Mouse (Mus musculus): ENCODE measurements around the gene Pom121l2.

Pom121l2 gene

GRCm38 (mm10) chr13:21993957-21994738, 13.2 kb downstream of the Pom121l2 start:
- peak in 1 of 2 experiments; percentile 73 for DNase-seq (ENCODE audit: inconsistent age in 2 of 2, low spot score in 1 of 2)

GRCm38 (mm10) chr13:21994896-21995295, 13.9 kb downstream of the Pom121l2 start:
- no peak for DNase-seq (ENCODE audit: inconsistent age in 2 of 2, low spot score in 1 of 2)

DNA sequence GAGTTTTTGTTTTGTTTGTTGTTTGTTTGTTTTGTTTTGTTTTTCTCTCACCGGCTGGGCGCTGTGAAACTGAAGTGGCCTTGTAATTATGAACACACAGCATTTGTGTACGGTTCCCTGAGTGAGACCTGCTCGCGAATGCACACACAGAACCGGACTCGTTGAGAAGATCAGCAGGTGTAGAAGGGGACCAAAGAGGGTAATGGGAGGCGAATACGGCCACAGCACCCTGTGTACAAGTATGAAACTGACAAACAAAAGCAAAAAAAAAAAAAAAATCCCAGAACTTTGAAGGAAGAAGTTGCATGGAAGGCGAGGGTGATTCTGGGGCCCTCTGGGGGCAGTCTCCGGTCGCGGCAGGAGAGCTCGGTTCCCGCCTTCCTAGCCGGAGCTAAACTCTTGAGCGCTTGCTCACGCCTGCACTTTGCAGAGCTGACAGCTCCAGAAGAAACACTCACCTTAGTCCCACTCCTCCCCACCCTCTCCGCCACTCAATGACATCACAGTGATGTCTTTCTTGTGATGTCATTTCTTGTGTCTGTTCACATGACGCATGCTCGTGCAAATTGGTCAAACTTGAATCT, 14.4 kb downstream of the Pom121l2 start:
- peak in 1 of 2 experiments; percentile 64 for DNase-seq (ENCODE audit: inconsistent age in 2 of 2, low spot score in 1 of 2)

DNA sequence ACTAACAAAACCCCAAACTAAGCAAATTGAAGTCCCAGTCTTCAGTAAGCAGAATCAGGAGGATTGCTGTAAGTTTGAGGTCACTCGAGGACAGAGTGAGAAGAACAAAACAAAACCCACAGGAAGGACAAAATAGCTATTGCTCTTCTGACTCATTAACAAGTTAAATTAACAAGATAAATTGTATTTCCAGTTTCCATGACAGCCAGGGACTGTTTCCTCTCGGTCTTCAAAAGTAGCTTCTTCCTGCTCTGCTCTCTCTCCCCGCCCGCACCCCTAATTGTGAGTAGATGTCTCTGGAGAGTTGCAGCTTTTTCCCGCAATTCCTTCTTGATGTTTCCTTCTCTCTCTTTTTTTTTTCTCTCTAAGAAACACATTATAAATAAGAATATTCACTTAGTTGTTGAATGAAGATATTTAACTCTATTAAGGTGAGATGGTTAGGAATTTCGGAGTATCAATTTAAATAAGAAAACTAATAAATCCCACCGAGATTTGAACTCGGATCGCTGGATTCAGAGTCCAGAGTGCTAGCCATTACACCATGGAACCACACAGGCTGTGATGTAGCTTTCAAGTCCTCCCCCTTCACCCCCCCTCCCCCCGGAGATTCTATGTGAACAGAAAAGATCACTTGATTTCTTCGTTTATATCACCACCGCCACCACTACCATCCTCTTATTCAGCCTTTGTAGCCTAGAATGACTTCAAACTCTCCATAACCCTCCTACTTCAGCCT, 15.3 kb downstream of the Pom121l2 start:
- DNase-seq (ENCODE audit: inconsistent age in 2 of 2, low spot score in 1 of 2) = peak in 1 of 2 experiments; percentile 49

DNA sequence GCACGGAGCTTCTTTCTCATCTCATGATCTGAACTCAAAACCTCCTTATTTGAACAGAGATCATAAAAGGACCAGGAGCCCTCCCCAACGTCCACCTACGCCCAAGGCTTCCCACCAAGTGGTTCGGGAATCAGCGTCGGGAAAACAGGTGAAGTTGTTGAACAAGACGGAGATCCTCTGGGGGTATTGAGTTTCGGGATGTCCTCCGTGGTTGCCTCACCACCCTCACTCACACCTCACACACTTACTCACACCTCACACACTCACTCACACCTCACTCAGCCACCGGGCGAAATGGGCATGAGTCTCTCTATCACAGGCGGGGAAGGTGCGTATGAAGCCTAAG, 15.8 kb downstream of the Pom121l2 start:
- no peak for DNase-seq (ENCODE audit: inconsistent age in 2 of 2, low spot score in 1 of 2)

- no peak for DNase-seq (ENCODE audit: inconsistent age in 2 of 2, low spot score in 1 of 2)
These were observed 16.3 kb downstream of the Pom121l2 start for GRCm38 (mm10) chr13:21997201-21997820.

- DNase-seq (ENCODE audit: inconsistent age in 2 of 2, low spot score in 1 of 2) = no peak
These were observed 16.8 kb downstream of the Pom121l2 start for GRCm38 (mm10) chr13:21997821-21998220.

- no peak for DNase-seq (ENCODE audit: inconsistent age in 2 of 2, low spot score in 1 of 2)
These were observed 17.4 kb downstream of the Pom121l2 start for GRCm38 (mm10) chr13:21998412-21998811.

GRCm38 (mm10) chr13:21999147-21999546, 18.2 kb downstream of the Pom121l2 start:
- no peak for DNase-seq (ENCODE audit: inconsistent age in 2 of 2, low spot score in 1 of 2)

DNA sequence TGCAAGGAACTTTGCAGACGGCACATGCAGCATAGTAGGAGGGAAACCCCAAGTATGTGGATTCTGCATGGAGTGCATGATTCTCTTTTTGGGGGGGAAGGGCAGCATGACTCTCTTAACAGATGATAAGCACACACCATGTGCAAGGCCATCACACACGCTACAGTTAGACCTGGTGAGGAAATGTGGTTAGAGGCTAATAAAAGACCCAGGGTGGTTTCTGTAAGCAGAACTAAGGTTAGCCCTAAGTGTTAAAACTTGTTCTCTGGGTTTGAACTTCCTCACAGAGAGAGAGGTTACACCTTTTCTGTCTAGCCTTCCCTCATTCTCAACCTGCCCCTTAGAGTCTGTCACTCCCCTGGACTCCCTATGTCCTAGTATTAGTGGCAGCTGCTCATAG, 20.4 kb downstream of the Pom121l2 start:
- DNase-seq (ENCODE audit: inconsistent age in 2 of 2, low spot score in 1 of 2) = no peak

DNA sequence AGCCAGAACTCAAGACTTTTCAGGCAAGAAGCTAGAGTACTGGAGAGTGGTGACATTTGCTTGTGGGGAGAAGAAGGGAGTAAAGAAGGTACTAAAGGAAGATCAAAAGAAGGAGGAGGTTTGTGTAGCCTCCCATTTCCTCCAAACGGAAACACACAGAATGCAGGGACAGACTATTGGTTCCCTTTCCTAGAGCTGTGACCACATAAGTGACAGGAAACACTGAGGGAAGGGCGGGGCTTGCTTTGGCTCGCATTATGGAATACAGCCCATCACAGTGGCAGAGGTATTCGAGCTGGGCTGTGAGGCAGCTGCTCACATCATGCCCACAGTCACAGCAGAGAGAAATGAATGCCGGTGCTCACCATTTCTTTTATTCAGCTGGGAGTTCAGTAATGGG, 20.8 kb downstream of the Pom121l2 start:
- DNase-seq (ENCODE audit: inconsistent age in 2 of 2, low spot score in 1 of 2) = no peak

DNA sequence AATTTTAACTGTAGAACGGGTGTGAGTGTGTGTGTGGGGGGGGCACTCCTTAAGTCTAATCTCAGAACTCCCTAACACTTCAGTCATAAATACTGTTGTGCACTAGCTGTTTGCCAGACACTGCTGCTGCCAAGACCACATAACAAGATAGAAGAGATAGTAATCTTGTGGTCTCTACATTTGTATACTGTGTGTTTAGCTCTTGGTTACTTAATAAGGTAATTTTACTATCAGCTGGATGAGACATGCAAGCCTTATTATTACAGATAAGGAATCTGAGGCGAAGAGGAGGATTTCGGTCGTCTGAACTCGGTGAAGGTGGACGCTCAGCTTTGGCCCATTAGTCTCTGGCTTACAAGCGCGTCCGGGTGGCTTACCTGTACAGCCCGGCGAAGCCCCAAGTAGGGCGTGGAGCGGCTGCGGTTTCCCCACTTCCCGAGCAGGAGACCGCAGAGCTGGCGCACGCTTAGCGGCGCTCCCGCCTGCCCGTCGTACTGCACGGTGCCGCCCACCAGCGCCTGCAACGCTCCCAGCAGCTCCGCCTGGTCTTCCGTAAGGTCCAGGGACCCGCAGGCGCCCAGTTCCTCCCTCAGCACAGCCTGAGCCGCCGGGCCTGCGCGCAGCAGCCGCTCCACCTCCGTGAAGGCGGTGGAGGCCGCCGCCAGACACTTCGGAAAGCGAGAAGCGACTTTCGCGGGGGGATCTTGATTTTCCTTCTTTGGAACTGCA, 24.8 kb downstream of the Pom121l2 start:
- peak in 1 of 2 experiments; percentile 39 for DNase-seq (ENCODE audit: inconsistent age in 2 of 2, low spot score in 1 of 2)

- DNase-seq (ENCODE audit: inconsistent age in 2 of 2, low spot score in 1 of 2) = peak; percentile 38 to 88
These were observed 25.5 kb downstream of the Pom121l2 start for GRCm38 (mm10) chr13:22006334-22007120.

GRCm38 (mm10) chr13:22007121-22007510, 26.1 kb downstream of the Pom121l2 start:
- DNase-seq (ENCODE audit: inconsistent age in 2 of 2, low spot score in 1 of 2) = no peak

DNA sequence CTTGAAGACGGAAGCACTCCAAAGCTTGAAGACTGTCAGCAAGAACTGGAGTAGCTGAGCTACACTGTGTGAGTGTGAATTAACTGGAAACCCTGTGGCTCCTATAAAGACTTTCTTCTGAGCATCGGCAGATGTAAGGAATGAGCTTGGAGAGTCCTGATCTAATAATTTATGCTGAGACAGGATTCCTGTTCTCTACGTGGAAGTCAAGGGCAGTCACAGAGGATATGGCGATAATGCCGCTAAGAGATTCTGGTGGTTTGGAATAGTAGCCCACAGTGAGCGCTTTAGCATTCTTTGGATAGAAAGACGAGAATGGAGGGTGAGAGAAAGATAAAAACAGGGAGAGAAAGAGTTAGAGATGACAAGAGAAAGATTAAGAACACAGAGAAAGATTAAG, 26.9 kb downstream of the Pom121l2 start:
- no peak for DNase-seq (ENCODE audit: inconsistent age in 2 of 2, low spot score in 1 of 2)

DNA sequence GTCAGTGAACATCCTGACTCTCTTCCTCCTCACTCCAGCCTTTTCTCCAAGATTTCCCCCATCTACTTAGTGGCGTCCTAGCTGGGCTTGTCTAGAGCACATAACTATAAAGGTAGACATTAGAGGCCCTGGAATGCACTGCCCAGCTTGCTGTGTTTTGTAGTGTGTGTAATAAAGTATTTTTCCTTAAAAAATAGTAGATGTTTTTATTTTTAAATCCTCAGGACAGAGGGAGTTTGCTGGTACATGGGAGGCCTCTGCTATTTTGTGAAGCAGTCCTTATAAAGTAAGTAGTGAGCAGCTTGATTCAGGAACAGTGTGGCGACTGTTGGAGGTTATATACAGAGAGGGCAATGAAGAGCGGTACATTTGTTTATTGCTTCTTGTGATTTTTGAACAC, 27.7 kb downstream of the Pom121l2 start:
- DNase-seq (ENCODE audit: inconsistent age in 2 of 2, low spot score in 1 of 2) = no peak

DNA sequence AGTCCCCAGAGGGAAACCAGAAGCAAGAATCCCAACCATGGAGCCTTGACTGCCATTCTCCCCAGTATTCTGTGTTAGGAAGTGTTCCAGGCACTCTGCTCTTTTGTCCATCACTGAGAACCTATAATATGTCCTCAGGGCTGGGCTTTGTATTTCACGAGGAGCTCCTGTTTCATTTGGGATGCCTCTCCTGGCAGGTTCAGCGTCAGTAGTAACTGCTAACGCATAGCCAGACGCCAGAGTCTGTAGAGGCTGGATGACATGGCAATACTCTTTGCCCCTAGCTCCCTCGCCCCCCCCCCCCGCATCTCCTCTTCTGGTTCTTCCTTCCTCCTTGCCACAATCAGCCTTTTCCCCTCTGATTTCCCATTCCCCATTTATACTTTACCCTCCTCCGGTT, 28.6 kb downstream of the Pom121l2 start, which contains the start of gene Prss16:
Gene Prss16 (minus strand): TSS at position 101 of the 400 bp plus-strand sequence.
- DNase-seq (ENCODE audit: inconsistent age in 2 of 2, low spot score in 1 of 2) = no peak

- peak in 1 of 2 experiments; percentile 61 for DNase-seq (ENCODE audit: inconsistent age in 2 of 2, low spot score in 1 of 2)
These were observed 32.7 kb downstream of the Pom121l2 start for GRCm38 (mm10) chr13:22013716-22014115.

- DNase-seq (ENCODE audit: inconsistent age in 2 of 2, low spot score in 1 of 2) = peak in 1 of 2 experiments; percentile 72
These were observed 33.4 kb downstream of the Pom121l2 start for GRCm38 (mm10) chr13:22014411-22014845.
